Comparison of ENCODE assay signal across 8 mouse cellular contexts in the genomic region with DNA sequence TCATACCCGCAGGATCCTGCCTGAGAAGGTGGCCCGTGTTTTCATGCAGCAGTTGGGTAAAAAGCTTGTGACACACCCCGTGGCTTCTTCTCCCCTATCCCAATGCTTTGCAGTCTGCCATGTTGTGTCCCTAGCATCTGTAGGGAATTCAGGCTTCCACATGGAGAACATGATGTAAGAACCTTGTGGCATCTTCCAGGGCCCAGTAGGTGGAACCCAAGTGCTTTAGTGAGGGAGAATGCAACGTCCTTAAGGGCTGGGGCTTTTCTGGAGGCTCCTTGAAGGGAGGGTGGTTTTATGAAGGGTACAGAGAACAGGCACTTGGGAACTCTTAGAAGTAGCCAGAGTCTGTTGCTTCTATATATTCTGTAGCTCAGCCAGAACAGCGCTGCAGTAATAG. TPM values are rescaled to one million over a fixed set of nuclear protein-coding genes. Genes with fewer than 3 reads are reported as not detected.
DNase-seq lines count a peak whose midpoint lies in the region; ATAC-seq and TF ChIP-seq lines count a peak whose summit lies in the region.

No protein-coding gene starts in this region.

- no peak overlapping the region for H3K9ac ChIP-seq in heart, embryonic 11.5 days (ENCODE audit: low read depth, low read length)
- H3K9ac ChIP-seq in lung, postnatal 0 days (replicated peaks; ENCODE audit: low read depth): no peak overlapping the region
- no peak overlapping the region for H3K9ac ChIP-seq in embryonic facial prominence, embryonic 14.5 days (ENCODE audit: low read depth, low read length)
- no peak overlapping the region for H3K9ac ChIP-seq in neural tube, embryonic 15.5 days (replicated peaks)
- no peak overlapping the region for H3K9ac ChIP-seq in intestine, embryonic 16.5 days (ENCODE audit: low read depth, low read length)

- peak; percentile 47 for TF ChIP-seq CTCF in lung, postnatal 0 days (IDR thresholded peaks at IDR 0.05)

- WGBS in heart, embryonic 11.5 days (ENCODE audit: insufficient replicate concordance): 36% methylated on average over 5 of the region's 5 CpGs
- 43% methylated on average over 5 of the region's 5 CpGs for WGBS in lung, postnatal 0 days
- 24% methylated on average over 5 of the region's 5 CpGs for WGBS in embryonic facial prominence, embryonic 14.5 days
- 42% methylated on average over 5 of the region's 5 CpGs for WGBS in neural tube, embryonic 15.5 days
- WGBS in intestine, embryonic 16.5 days: 38% methylated on average over 5 of the region's 5 CpGs

- ATAC-seq in heart, embryonic 11.5 days (replicated peaks; ENCODE audit: insufficient number of reproducible peaks, low FRiP score, low TSS enrichment): no peak
- no peak for ATAC-seq in lung, postnatal 0 days
- ATAC-seq in embryonic facial prominence, embryonic 14.5 days (ENCODE audit: low read depth): no peak
- no peak for ATAC-seq in neural tube, embryonic 15.5 days (ENCODE audit: low FRiP score)
- ATAC-seq in intestine, embryonic 16.5 days: no peak

- peaks cover 2% of the 10 kb centered on the region for H3K36me3 ChIP-seq in heart, embryonic 11.5 days (ENCODE audit: control insufficient read depth, insufficient read depth, low read length)
- H3K36me3 ChIP-seq in lung, postnatal 0 days (ENCODE audit: insufficient read depth, low read length): peaks cover 6% of the 10 kb centered on the region
- peaks cover 56% of the 10 kb centered on the region for H3K36me3 ChIP-seq in embryonic facial prominence, embryonic 14.5 days (ENCODE audit: control insufficient read depth, insufficient read depth, low read length)
- H3K36me3 ChIP-seq in neural tube, embryonic 15.5 days: peaks cover 50% of the 10 kb centered on the region
- H3K36me3 ChIP-seq in intestine, embryonic 16.5 days (ENCODE audit: control insufficient read depth, insufficient read depth, low read length): 0 out of 2 replicates have a peak, but pooled peaks cover 10% of the 10 kb centered on the region

- peak overlapping the region; percentile 74; the same call in 1 of the 2 replicates for H3K4me2 ChIP-seq in heart, embryonic 11.5 days
- no peak overlapping the region for H3K4me2 ChIP-seq in lung, postnatal 0 days (replicated peaks; ENCODE audit: low read depth, low read length)
- H3K4me2 ChIP-seq in embryonic facial prominence, embryonic 14.5 days (ENCODE audit: low read depth, low read length): peak overlapping the region; percentile 86; the same call in 1 of the 2 replicates
- peak overlapping the region; percentile 92 for H3K4me2 ChIP-seq in neural tube, embryonic 15.5 days
- H3K4me2 ChIP-seq in intestine, embryonic 16.5 days (ENCODE audit: low read depth, low read length): no peak overlapping the region

- peaks cover 22% of the 10 kb centered on the region; the same call in 1 of the 2 replicates for H3K4me1 ChIP-seq in heart, embryonic 11.5 days (ENCODE audit: control insufficient read depth, insufficient read depth, low read length)
- H3K4me1 ChIP-seq in lung, postnatal 0 days (ENCODE audit: insufficient read depth, low read depth, low read length): peaks cover 5% of the 10 kb centered on the region; the same call in 1 of the 2 replicates
- peaks cover 7% of the 10 kb centered on the region; the same call in 1 of the 2 replicates for H3K4me1 ChIP-seq in embryonic facial prominence, embryonic 14.5 days (ENCODE audit: control insufficient read depth, insufficient read depth, low read length)
- H3K4me1 ChIP-seq in neural tube, embryonic 15.5 days: peaks cover 22% of the 10 kb centered on the region
- peaks cover 17% of the 10 kb centered on the region for H3K4me1 ChIP-seq in intestine, embryonic 16.5 days (ENCODE audit: control insufficient read depth, insufficient read depth, low read length)

- TF ChIP-seq EP300 in lung, postnatal 0 days (IDR thresholded peaks at IDR 0.05): no peak

- no peak overlapping the region for H3K27ac ChIP-seq in heart, embryonic 11.5 days (ENCODE audit: low read depth, low read length)
- no peak overlapping the region for H3K27ac ChIP-seq in lung, postnatal 0 days (ENCODE audit: low read length)
- no peak overlapping the region for H3K27ac ChIP-seq in embryonic facial prominence, embryonic 14.5 days (replicated peaks; ENCODE audit: low read depth, low read length)
- no peak overlapping the region for H3K27ac ChIP-seq in neural tube, embryonic 15.5 days (replicated peaks)
- no peak overlapping the region for H3K27ac ChIP-seq in intestine, embryonic 16.5 days (ENCODE audit: low read length)

- no peaks in the 10 kb centered on the region for H3K27me3 ChIP-seq in heart, embryonic 11.5 days (ENCODE audit: control insufficient read depth, insufficient read depth, low read length)
- H3K27me3 ChIP-seq in lung, postnatal 0 days (replicated peaks; ENCODE audit: insufficient read depth, low read length): no peaks in the 10 kb centered on the region
- no peaks in the 10 kb centered on the region for H3K27me3 ChIP-seq in embryonic facial prominence, embryonic 14.5 days (replicated peaks; ENCODE audit: control insufficient read depth, insufficient read depth, low read length)
- no peaks in the 10 kb centered on the region for H3K27me3 ChIP-seq in neural tube, embryonic 15.5 days (replicated peaks)
- no peaks in the 10 kb centered on the region for H3K27me3 ChIP-seq in intestine, embryonic 16.5 days (replicated peaks; ENCODE audit: control insufficient read depth, insufficient read depth, low read length)

- no peaks in the 10 kb centered on the region for H3K9me3 ChIP-seq in heart, embryonic 11.5 days (replicated peaks; ENCODE audit: control insufficient read depth, low read length)
- H3K9me3 ChIP-seq in lung, postnatal 0 days (ENCODE audit: low read length): no peaks in the 10 kb centered on the region
- no peaks in the 10 kb centered on the region for H3K9me3 ChIP-seq in embryonic facial prominence, embryonic 14.5 days (ENCODE audit: control insufficient read depth, low read length)
- no peaks in the 10 kb centered on the region for H3K9me3 ChIP-seq in neural tube, embryonic 15.5 days (replicated peaks)
- no peaks in the 10 kb centered on the region for H3K9me3 ChIP-seq in intestine, embryonic 16.5 days (ENCODE audit: control insufficient read depth, low read length)

- no peak for DNase-seq in heart, adult 11 months
- no peak for DNase-seq in lung, postnatal 0 days (ENCODE audit: low spot score)
- DNase-seq in lung, postnatal 36 days: no peak
- DNase-seq in embryonic facial prominence, embryonic 14.5 days (ENCODE audit: low spot score): peak; percentile 23
- no peak for DNase-seq in urinary bladder, postnatal 4 days (ENCODE audit: low spot score in 2 of 2)

- no peak overlapping the region; the same call in 1 of the 2 replicates for H3K4me3 ChIP-seq in heart, embryonic 11.5 days (ENCODE audit: low read depth, low read length)
- H3K4me3 ChIP-seq in lung, postnatal 0 days (ENCODE audit: low read depth, low read length): no peak overlapping the region
- H3K4me3 ChIP-seq in embryonic facial prominence, embryonic 14.5 days (ENCODE audit: low read depth, low read length): peak overlapping the region; percentile 80; the same call in 1 of the 2 replicates
- H3K4me3 ChIP-seq in neural tube, embryonic 15.5 days (replicated peaks): peak overlapping the region; percentile 78; the same call in 1 of the 2 replicates
- H3K4me3 ChIP-seq in intestine, embryonic 16.5 days (ENCODE audit: low read length): no peak overlapping the region

RNA-seq across cellular contexts. Expression of gene Ulk3, which starts 1.5 kb away (rescaled TPM):
- 10.0 and 12.4 TPM in 2 replicates for polyA plus RNA-seq in heart, embryonic 11.5 days (2014; fragmentation: Nextera tagmentation; extraction: Ambion mirVana)
- polyA plus RNA-seq in lung, postnatal 0 days (2015; fragmentation: Nextera tagmentation; extraction: Ambion mirVana): 7.3 and 7.8 TPM in 2 replicates
- polyA plus RNA-seq in embryonic facial prominence, embryonic 14.5 days (2014; fragmentation: Nextera tagmentation; extraction: Ambion mirVana): 9.4 and 11.4 TPM in 2 replicates
- 32.1 and 36.5 TPM in 2 replicates for polyA plus RNA-seq in neural tube, embryonic 15.5 days (2015; fragmentation: Nextera tagmentation; extraction: Ambion mirVana)
- polyA plus RNA-seq in intestine, embryonic 16.5 days (2015; fragmentation: Nextera tagmentation; extraction: Ambion mirVana): 18.0 and 19.0 TPM in 2 replicates

RNA-seq across cellular contexts. Expression of gene Cplx3, which starts 15.4 kb away (rescaled TPM):
- not detected in 2 replicates for polyA plus RNA-seq in heart, embryonic 11.5 days (2014; fragmentation: Nextera tagmentation; extraction: Ambion mirVana)
- polyA plus RNA-seq in lung, postnatal 0 days (2015; fragmentation: Nextera tagmentation; extraction: Ambion mirVana): not detected in 2 replicates
- polyA plus RNA-seq in embryonic facial prominence, embryonic 14.5 days (2014; fragmentation: Nextera tagmentation; extraction: Ambion mirVana): not detected in 2 replicates
- polyA plus RNA-seq in neural tube, embryonic 15.5 days (2015; fragmentation: Nextera tagmentation; extraction: Ambion mirVana): 0.11 and 0.23 TPM in 2 replicates
- not detected in 2 replicates for polyA plus RNA-seq in intestine, embryonic 16.5 days (2015; fragmentation: Nextera tagmentation; extraction: Ambion mirVana)

RNA-seq across cellular contexts. Expression of gene Lman1l, which starts 29.8 kb away (rescaled TPM):
- polyA plus RNA-seq in heart, embryonic 11.5 days (2014; fragmentation: Nextera tagmentation; extraction: Ambion mirVana): not detected in 2 replicates
- polyA plus RNA-seq in lung, postnatal 0 days (2015; fragmentation: Nextera tagmentation; extraction: Ambion mirVana): not detected in 2 replicates
- polyA plus RNA-seq in embryonic facial prominence, embryonic 14.5 days (2014; fragmentation: Nextera tagmentation; extraction: Ambion mirVana): not detected in 2 replicates
- polyA plus RNA-seq in neural tube, embryonic 15.5 days (2015; fragmentation: Nextera tagmentation; extraction: Ambion mirVana): not detected in 2 replicates
- polyA plus RNA-seq in intestine, embryonic 16.5 days (2015; fragmentation: Nextera tagmentation; extraction: Ambion mirVana): not detected in 2 replicates

RNA-seq across cellular contexts. Expression of gene Scamp2, which starts 30.0 kb away (rescaled TPM):
- polyA plus RNA-seq in heart, embryonic 11.5 days (2014; fragmentation: Nextera tagmentation; extraction: Ambion mirVana): 53.3 and 54.9 TPM in 2 replicates
- 69.5 and 73.5 TPM in 2 replicates for polyA plus RNA-seq in lung, postnatal 0 days (2015; fragmentation: Nextera tagmentation; extraction: Ambion mirVana)
- polyA plus RNA-seq in embryonic facial prominence, embryonic 14.5 days (2014; fragmentation: Nextera tagmentation; extraction: Ambion mirVana): 79.4 and 81.4 TPM in 2 replicates
- polyA plus RNA-seq in neural tube, embryonic 15.5 days (2015; fragmentation: Nextera tagmentation; extraction: Ambion mirVana): 43.5 and 48.5 TPM in 2 replicates
- polyA plus RNA-seq in intestine, embryonic 16.5 days (2015; fragmentation: Nextera tagmentation; extraction: Ambion mirVana): 95.7 and 97.2 TPM in 2 replicates

RNA-seq across cellular contexts. Expression of gene Mpi, which starts 38.2 kb away (rescaled TPM):
- polyA plus RNA-seq in heart, embryonic 11.5 days (2014; fragmentation: Nextera tagmentation; extraction: Ambion mirVana): 67.5 and 76.1 TPM in 2 replicates
- polyA plus RNA-seq in lung, postnatal 0 days (2015; fragmentation: Nextera tagmentation; extraction: Ambion mirVana): 19.1 and 24.3 TPM in 2 replicates
- 40.4 and 44.5 TPM in 2 replicates for polyA plus RNA-seq in embryonic facial prominence, embryonic 14.5 days (2014; fragmentation: Nextera tagmentation; extraction: Ambion mirVana)
- polyA plus RNA-seq in neural tube, embryonic 15.5 days (2015; fragmentation: Nextera tagmentation; extraction: Ambion mirVana): 75.8 and 81.7 TPM in 2 replicates
- 58.4 and 59.4 TPM in 2 replicates for polyA plus RNA-seq in intestine, embryonic 16.5 days (2015; fragmentation: Nextera tagmentation; extraction: Ambion mirVana)

Comparison
In these comparisons a context has a peak if more than half of its experiments do, and no peak if none do; other contexts are left out.
1. H3K4me2 ChIP-seq: peak in heart, embryonic 11.5 days (single experiment), embryonic facial prominence, embryonic 14.5 days (single experiment) and neural tube, embryonic 15.5 days (single experiment); none in lung, postnatal 0 days (single experiment) and intestine, embryonic 16.5 days (single experiment).
2. H3K4me3 ChIP-seq: peak in embryonic facial prominence, embryonic 14.5 days (single experiment) and neural tube, embryonic 15.5 days (single experiment); none in heart, embryonic 11.5 days (single experiment), lung, postnatal 0 days (single experiment) and intestine, embryonic 16.5 days (single experiment).